Mouse (Mus musculus) embryo, embryonic 10.5 days (tissue): ENCODE measurements around the gene Txndc5.
A peak's percentile ranks its signal among the peaks of the same experiment; 100 is the strongest.

Experiments
- DNase-seq: peaks from one replicate; pipeline ENCODE4 v3.0.0-alpha.2; 2015; ENCODE audit warnings: low spot score

The Txndc5 gene

GRCm38 (mm10) chr13:38463410-38463809 lies 65.2 kb downstream of the Txndc5 start:
- peak; percentile 17 for DNase-seq

DNA sequence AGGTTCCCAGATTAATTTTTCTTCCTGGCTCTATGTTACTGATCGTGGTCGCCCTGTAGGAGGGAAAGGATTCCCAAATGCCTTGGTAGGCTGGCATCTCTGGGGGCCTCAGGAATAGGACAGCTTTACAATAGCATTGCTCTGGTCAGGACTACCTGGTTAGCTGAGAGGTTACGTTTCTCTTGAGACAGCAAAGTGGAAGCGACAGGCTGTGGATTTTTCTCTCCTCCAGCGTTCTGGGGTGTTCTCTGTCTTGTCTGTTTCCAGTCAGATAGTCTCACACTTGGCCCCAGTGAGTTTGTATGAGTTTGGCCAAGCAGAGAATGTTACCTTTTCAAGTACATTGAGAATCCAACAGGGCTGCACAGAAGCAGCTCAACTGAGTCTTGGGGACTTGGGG lies 77.2 kb downstream of the Txndc5 start:
- no peak for DNase-seq
